Mouse (Mus musculus): ENCODE data around the gene Bcl2l14. TPM values are rescaled to one million over a fixed set of nuclear protein-coding genes. Genes with fewer than 3 reads are reported as not detected.

Gene Bcl2l14
- polyA plus RNA-seq, 2 experiments, result 0.08 TPM; not detected in 1

DNA sequence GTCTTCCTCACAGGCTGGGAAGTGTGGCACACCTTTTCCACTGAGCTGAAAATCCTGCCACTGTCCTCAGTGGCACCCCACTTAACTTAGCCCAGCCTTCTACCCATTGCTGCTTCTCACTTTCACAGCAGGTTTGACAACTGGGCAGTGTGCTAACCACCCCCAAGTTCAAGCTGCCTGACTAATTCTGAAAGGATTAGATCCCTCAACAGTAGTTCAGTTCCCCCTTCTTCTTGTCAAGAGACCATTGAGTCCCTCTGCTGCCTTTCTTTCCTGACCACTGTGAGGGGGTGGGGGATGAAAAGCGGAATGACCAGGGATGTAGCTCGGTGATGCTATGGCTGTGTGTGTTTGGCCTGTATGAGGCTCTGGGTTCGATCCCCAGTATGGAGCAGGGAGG lies 37.2 kb downstream of the Bcl2l14 start:
- H3K4me1 ChIP-seq (replicated peaks; ENCODE audit: control insufficient read depth in 2 of 2, insufficient read depth in 2 of 2, low read length in 1 of 2), result peaks cover 0 to 6% of the 10 kb centered on the region in 2 experiments; a peak in 2 of 4 replicates
- WGBS (ENCODE audit: insufficient replicate concordance), result 69% methylated on average over 3 of the region's 3 CpGs

DNA sequence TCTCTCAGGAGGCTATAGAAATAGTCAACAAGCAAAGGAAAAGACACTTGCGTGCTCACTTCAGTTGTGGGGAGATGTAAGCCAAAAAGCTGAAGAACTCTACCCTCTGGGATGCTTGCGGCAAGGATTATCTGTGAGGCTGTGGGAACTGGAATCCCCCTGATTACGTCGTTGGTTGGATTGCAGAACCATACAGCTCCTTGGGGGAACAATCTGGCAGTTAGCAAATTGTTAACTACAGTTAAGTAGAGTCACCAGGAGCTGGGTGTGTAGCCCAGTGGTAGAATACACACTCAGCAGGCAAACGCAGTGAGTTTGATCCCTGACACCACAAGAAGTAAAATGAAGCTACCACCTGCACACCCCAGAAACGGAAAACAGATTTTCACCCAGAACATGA lies 37.9 kb downstream of the Bcl2l14 start:
- DNase-seq (ENCODE audit: low read depth in 3 of 3, low spot score in 3 of 3) (no peak), ATAC-seq (ENCODE audit: insufficient read depth) (no peak)
- Histone ChIP-seq H3K4me3 (ENCODE audit: insufficient read depth in 1 of 2, low read depth in 2 of 2, low read length in 2 of 2) (no peak overlapping the region), H3K27me3 (ENCODE audit: control insufficient read depth, insufficient read depth, low read length) (no peaks in the 10 kb centered on the region), H3K4me1 (replicated peaks; ENCODE audit: control insufficient read depth in 2 of 2, insufficient read depth in 2 of 2, low read length in 1 of 2) (peaks cover 0 to 6% of the 10 kb centered on the region in 2 experiments; a peak in 2 of 4 replicates), H3K27ac (no peak overlapping the region), H3K9ac (replicated peaks) (no peak overlapping the region), H3K4me2 (ENCODE audit: low read depth) (no peak overlapping the region), H3K9me3 (ENCODE audit: control insufficient read depth, low read length) (no peaks in the 10 kb centered on the region), H3K36me3 (replicated peaks; ENCODE audit: control insufficient read depth, insufficient read depth, low read depth) (no peaks in the 10 kb centered on the region)
- 65% methylated on average over 6 of the region's 6 CpGs for WGBS (ENCODE audit: insufficient replicate concordance)
- TF ChIP-seq EP300 (IDR thresholded peaks at IDR 0.05; ENCODE audit: low read depth), result no peak
- no peak for TF ChIP-seq CTCF (IDR thresholded peaks at IDR 0.05; ENCODE audit: low read depth)

More for the DNA sequence above, 37.2 kb downstream of the Bcl2l14 start:
- Histone ChIP-seq H3K4me3 (ENCODE audit: insufficient read depth in 1 of 2, low read depth in 2 of 2, low read length in 2 of 2) (no peak overlapping the region), H3K9me3 (ENCODE audit: control insufficient read depth, low read length) (no peaks in the 10 kb centered on the region), H3K27ac (no peak overlapping the region), H3K27me3 (ENCODE audit: control insufficient read depth, insufficient read depth, low read length) (no peaks in the 10 kb centered on the region), H3K36me3 (replicated peaks; ENCODE audit: control insufficient read depth, insufficient read depth, low read depth) (no peaks in the 10 kb centered on the region), H3K9ac (replicated peaks) (no peak overlapping the region), H3K4me2 (ENCODE audit: low read depth) (no peak overlapping the region)
- no peak for TF ChIP-seq CTCF (IDR thresholded peaks at IDR 0.05; ENCODE audit: low read depth)
- TF ChIP-seq EP300 (IDR thresholded peaks at IDR 0.05; ENCODE audit: low read depth), result no peak
- no peak for DNase-seq (ENCODE audit: low read depth in 3 of 3, low spot score in 3 of 3)
- no peak for ATAC-seq (ENCODE audit: insufficient read depth)

DNA sequence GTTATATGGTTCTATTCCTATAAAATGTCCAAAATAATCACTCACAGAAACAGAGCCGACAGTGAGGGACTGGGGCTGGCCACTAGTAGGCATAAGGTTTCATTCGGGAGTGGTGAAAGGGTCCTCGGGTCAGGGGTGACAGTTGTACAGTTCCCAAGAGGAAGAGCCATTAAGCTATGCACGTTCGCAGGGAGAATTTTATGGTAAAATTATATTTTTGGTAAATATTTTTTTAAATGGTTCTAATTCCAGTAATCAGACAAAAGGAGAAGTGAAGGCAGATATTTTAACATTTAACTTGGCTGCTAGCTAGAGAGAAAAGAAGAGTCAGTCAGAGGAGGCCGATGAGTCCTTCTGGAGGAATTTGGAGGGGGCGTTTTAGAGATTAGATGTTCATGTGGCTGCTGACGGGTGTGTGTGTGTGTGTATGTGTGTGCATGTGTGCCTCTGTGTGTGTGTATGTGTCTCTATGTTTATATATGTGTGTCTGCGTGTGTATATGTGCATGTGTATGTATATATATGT lies 38.8 kb downstream of the Bcl2l14 start:
- Histone ChIP-seq H3K27ac (no peak overlapping the region), H3K4me1 (replicated peaks; ENCODE audit: control insufficient read depth in 2 of 2, insufficient read depth in 2 of 2, low read length in 1 of 2) (peaks cover 0 to 6% of the 10 kb centered on the region in 2 experiments; a peak in 2 of 4 replicates), H3K4me3 (ENCODE audit: insufficient read depth in 1 of 2, low read depth in 2 of 2, low read length in 2 of 2) (no peak overlapping the region), H3K4me2 (ENCODE audit: low read depth) (no peak overlapping the region), H3K9me3 (ENCODE audit: control insufficient read depth, low read length) (no peaks in the 10 kb centered on the region), H3K9ac (replicated peaks) (no peak overlapping the region), H3K36me3 (replicated peaks; ENCODE audit: control insufficient read depth, insufficient read depth, low read depth) (no peaks in the 10 kb centered on the region), H3K27me3 (ENCODE audit: control insufficient read depth, insufficient read depth, low read length) (no peaks in the 10 kb centered on the region)
- WGBS (ENCODE audit: insufficient replicate concordance), result 59% methylated on average over 9 of the region's 9 CpGs
- ATAC-seq (ENCODE audit: insufficient read depth) (no peak), DNase-seq (ENCODE audit: low read depth in 3 of 3, low spot score in 3 of 3) (no peak)
- TF ChIP-seq EP300 (IDR thresholded peaks at IDR 0.05; ENCODE audit: low read depth) (no peak), CTCF (IDR thresholded peaks at IDR 0.05; ENCODE audit: low read depth) (no peak)

DNA sequence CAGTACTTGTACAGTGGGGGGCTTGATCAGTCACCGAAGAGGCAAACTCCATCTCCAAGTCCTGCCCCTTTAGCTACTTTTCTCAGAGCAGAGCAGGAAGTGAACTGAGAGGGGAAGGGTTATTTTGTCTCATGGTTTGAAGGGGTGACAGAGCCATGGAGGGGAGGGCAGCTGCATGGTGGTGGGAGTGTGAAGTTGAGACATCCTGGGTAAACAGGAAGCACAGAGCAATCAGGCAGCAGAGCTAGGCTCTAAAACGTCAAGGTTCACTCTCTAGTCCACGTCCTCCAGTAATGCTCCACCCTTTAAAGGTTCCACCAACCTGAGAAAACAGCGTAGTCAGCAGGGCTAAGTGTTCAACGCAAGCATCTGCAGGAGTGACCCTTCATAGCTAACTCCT lies 40.8 kb downstream of the Bcl2l14 start:
- Histone ChIP-seq H3K27me3 (ENCODE audit: control insufficient read depth, insufficient read depth, low read length) (no peaks in the 10 kb centered on the region), H3K4me1 (replicated peaks; ENCODE audit: control insufficient read depth in 2 of 2, insufficient read depth in 2 of 2, low read length in 1 of 2) (peaks cover 0 to 6% of the 10 kb centered on the region in 2 experiments; a peak in 2 of 4 replicates), H3K9me3 (ENCODE audit: control insufficient read depth, low read length) (no peaks in the 10 kb centered on the region), H3K4me2 (ENCODE audit: low read depth) (no peak overlapping the region), H3K36me3 (replicated peaks; ENCODE audit: control insufficient read depth, insufficient read depth, low read depth) (no peaks in the 10 kb centered on the region), H3K4me3 (ENCODE audit: insufficient read depth in 1 of 2, low read depth in 2 of 2, low read length in 2 of 2) (no peak overlapping the region), H3K27ac (no peak overlapping the region), H3K9ac (replicated peaks) (no peak overlapping the region)
- DNase-seq (ENCODE audit: low read depth in 3 of 3, low spot score in 3 of 3) (no peak), ATAC-seq (ENCODE audit: insufficient read depth) (no peak)
- 42% methylated on average over 5 of the region's 5 CpGs for WGBS (ENCODE audit: insufficient replicate concordance)
- no peak for TF ChIP-seq EP300 (IDR thresholded peaks at IDR 0.05; ENCODE audit: low read depth)
- no peak for TF ChIP-seq CTCF (IDR thresholded peaks at IDR 0.05; ENCODE audit: low read depth)

DNA sequence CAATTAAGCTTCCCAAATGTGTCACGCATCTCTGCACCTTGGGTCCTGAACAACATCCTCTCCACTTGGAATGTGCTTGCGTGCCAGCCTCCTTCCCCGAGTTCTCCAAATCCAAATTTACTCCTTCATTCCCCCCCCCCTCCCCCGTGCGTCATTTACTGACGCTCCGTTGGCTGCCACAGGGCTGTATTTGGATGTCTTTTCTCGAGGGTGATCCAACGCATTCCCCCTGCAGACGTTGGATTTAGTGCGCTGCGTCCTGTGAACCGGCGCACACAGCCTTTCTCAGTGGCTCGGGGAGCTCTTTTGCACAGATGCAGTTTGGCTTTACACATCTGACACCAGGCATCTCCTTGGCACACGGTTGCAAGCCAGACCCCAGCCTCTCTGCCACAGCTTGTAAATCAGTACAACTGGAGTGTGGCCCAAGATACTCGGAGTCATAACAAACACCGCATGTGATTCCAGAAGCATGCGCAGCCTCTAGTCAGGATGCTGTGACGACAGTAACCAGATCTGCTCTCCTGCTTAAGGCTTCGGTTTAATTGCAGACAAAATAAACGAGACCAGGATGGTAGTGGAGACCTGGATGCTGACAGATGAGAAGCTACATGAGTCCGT lies 43.4 kb downstream of the Bcl2l14 start:
- H3K27me3 ChIP-seq (ENCODE audit: control insufficient read depth, insufficient read depth, low read length), result no peaks in the 10 kb centered on the region
- no peak for DNase-seq (ENCODE audit: low read depth in 3 of 3, low spot score in 3 of 3)
- no peaks in the 10 kb centered on the region for H3K36me3 ChIP-seq (replicated peaks; ENCODE audit: control insufficient read depth, insufficient read depth, low read depth)
- no peak overlapping the region for H3K4me3 ChIP-seq (ENCODE audit: insufficient read depth in 1 of 2, low read depth in 2 of 2, low read length in 2 of 2)
- no peak overlapping the region for H3K27ac ChIP-seq
- H3K4me2 ChIP-seq (ENCODE audit: low read depth), result no peak overlapping the region
- no peaks in the 10 kb centered on the region for H3K9me3 ChIP-seq (ENCODE audit: control insufficient read depth, low read length)
- H3K9ac ChIP-seq (replicated peaks), result no peak overlapping the region
- H3K4me1 ChIP-seq (replicated peaks; ENCODE audit: control insufficient read depth in 2 of 2, insufficient read depth in 2 of 2, low read length in 1 of 2), result peaks cover 0 to 9% of the 10 kb centered on the region in 2 experiments; a peak in 2 of 4 replicates
- no peak for TF ChIP-seq EP300 (IDR thresholded peaks at IDR 0.05; ENCODE audit: low read depth)
- TF ChIP-seq CTCF (IDR thresholded peaks at IDR 0.05; ENCODE audit: low read depth), result no peak
- WGBS (ENCODE audit: insufficient replicate concordance), result 59% methylated on average over 23 of the region's 23 CpGs
- ATAC-seq (ENCODE audit: insufficient read depth), result no peak

All from liver, embryonic 14.5 days (tissue).